Mouse (Mus musculus) embryonic facial prominence, embryonic 12.5 days (tissue): ENCODE data around the gene Pdcd7. TPM values are rescaled to one million over a fixed set of nuclear protein-coding genes. Genes with fewer than 3 reads are reported as not detected.

ENCODE experiments used
- ATAC-seq: fragments of 200-750 bp; cut with Nextera tagmentation; 2 replicates; pipeline ENCODE4 v1.8.0; 2017; ENCODE audit not compliant: insufficient number of reproducible peaks, insufficient read depth, low FRiP score, low TSS enrichment
- H3K27ac ChIP-seq: fragments of 300-500 bp; sonication (generic); 2 replicates; pipeline ENCODE4 v1.5.1; 2016; ENCODE audit warnings: mild to moderate bottlenecking
- H3K27me3 ChIP-seq: fragments of 300-500 bp; sonication (generic); 2 replicates; pipeline ENCODE4 v1.6.1; 2016; ENCODE audit warnings: mild to moderate bottlenecking, moderate library complexity
- H3K36me3 ChIP-seq: fragments of 300-500 bp; sonication (generic); 2 replicates; pipeline ENCODE4 v1.6.1; 2016; ENCODE audit warnings: mild to moderate bottlenecking
- H3K4me1 ChIP-seq: fragments of 300-500 bp; sonication (generic); 2 replicates; pipeline ENCODE4 v1.6.1; 2016
- H3K4me2 ChIP-seq: fragments of 300-500 bp; sonication (generic); replicated peaks from 2 replicates; pipeline ENCODE4 v1.6.1; 2016; ENCODE audit warnings: mild to moderate bottlenecking, moderate library complexity
- H3K4me3 ChIP-seq: fragments of 300-500 bp; sonication (generic); 2 replicates; pipeline ENCODE4 v1.5.1; 2016; ENCODE audit warnings: mild to moderate bottlenecking
- H3K9ac ChIP-seq: fragments of 300-500 bp; sonication (generic); 2 replicates; pipeline ENCODE4 v1.6.1; 2016; ENCODE audit warnings: mild to moderate bottlenecking, moderate library complexity
- H3K9me3 ChIP-seq: fragments of 300-500 bp; sonication (generic); 2 replicates; pipeline ENCODE4 v1.6.1; 2016; ENCODE audit warnings: mild to moderate bottlenecking, moderate library complexity
- WGBS: fragments of 180-500 bp; shearing (Covaris S2); methylation state at CpG from one replicate; pipeline ENCODE4 v1.1.7; 2016; 5-methylcytosine and 5-hydroxymethylcytosine counted together
- polyA plus RNA-seq: library from polyadenylated mRNA; unstranded; fragments of >200 nt; fragmentation: Nextera tagmentation; extraction: Ambion mirVana; gene quantifications from 2 replicates; pipeline ENCODE4 v1.2.1, GENCODE M21; 2016

Gene Pdcd7
- polyA plus RNA-seq, 1 experiment from 2014 or later, result 17.1 TPM

GRCm38 (mm10) chr9:65407327-65407726 is 61.4 kb downstream of the Pdcd7 start:
- no peaks in the 10 kb centered on the region for H3K27me3 ChIP-seq
- ATAC-seq, result no peak
- no peak overlapping the region for H3K27ac ChIP-seq
- no peak overlapping the region for H3K9ac ChIP-seq
- H3K36me3 ChIP-seq, result peaks cover 3% of the 10 kb centered on the region; the same call in 1 of the 2 replicates
- H3K4me1 ChIP-seq, result no peaks in the 10 kb centered on the region
- 82% methylated on average over 5 of the region's 5 CpGs for WGBS
- H3K4me2 ChIP-seq, result no peak overlapping the region
- no peak overlapping the region for H3K4me3 ChIP-seq
- H3K9me3 ChIP-seq, result no peaks in the 10 kb centered on the region

GRCm38 (mm10) chr9:65407861-65408260 is 62.0 kb downstream of the Pdcd7 start:
- WGBS, result 75% methylated on average over 3 of the region's 3 CpGs
- Histone ChIP-seq H3K9me3 (no peaks in the 10 kb centered on the region), H3K4me2 (no peak overlapping the region), H3K27me3 (no peaks in the 10 kb centered on the region), H3K4me1 (no peaks in the 10 kb centered on the region), H3K9ac (no peak overlapping the region), H3K27ac (no peak overlapping the region), H3K4me3 (no peak overlapping the region), H3K36me3 (peaks cover 3% of the 10 kb centered on the region; the same call in 1 of the 2 replicates)
- no peak for ATAC-seq

GRCm38 (mm10) chr9:65408871-65409295 is 63.0 kb downstream of the Pdcd7 start:
- H3K9ac ChIP-seq, result no peak overlapping the region
- no peak overlapping the region for H3K27ac ChIP-seq
- no peaks in the 10 kb centered on the region for H3K27me3 ChIP-seq
- ATAC-seq, result no peak
- no peaks in the 10 kb centered on the region for H3K9me3 ChIP-seq
- no peak overlapping the region for H3K4me2 ChIP-seq
- 58% methylated on average over 5 of the region's 5 CpGs for WGBS
- no peak overlapping the region for H3K4me3 ChIP-seq
- no peaks in the 10 kb centered on the region for H3K4me1 ChIP-seq
- H3K36me3 ChIP-seq, result peaks cover 3% of the 10 kb centered on the region; the same call in 1 of the 2 replicates

Other genes starting within 250 kb of the Pdcd7 start
- 25.0 and 25.4 TPM in 2 replicates for gene Igdcc4, start 244.6 kb upstream of the Pdcd7 start, polyA plus RNA-seq
- gene Igdcc3, start 204.9 kb upstream of the Pdcd7 start, polyA plus RNA-seq, result 7.5 and 9.3 TPM in 2 replicates
- gene Parp16, start 150.8 kb upstream of the Pdcd7 start, polyA plus RNA-seq, result 7.1 and 7.2 TPM in 2 replicates
- gene Cilp, start 80.9 kb upstream of the Pdcd7 start, polyA plus RNA-seq, result 0.95 and 0.99 TPM in 2 replicates
- gene Clpx, start 51.8 kb upstream of the Pdcd7 start, polyA plus RNA-seq, result 56.5 and 59.1 TPM in 2 replicates
- gene Ubap1l, start 14.9 kb downstream of the Pdcd7 start, polyA plus RNA-seq, result 0.31 and 0.38 TPM in 2 replicates
- 1.4 and 1.6 TPM in 2 replicates for gene Kbtbd13, start 45.5 kb downstream of the Pdcd7 start, polyA plus RNA-seq
- gene Rasl12, start 52.4 kb downstream of the Pdcd7 start, polyA plus RNA-seq, result 11.7 and 11.9 TPM in 2 replicates
- not detected in 2 replicates for gene Slc51b, start 76.9 kb downstream of the Pdcd7 start, polyA plus RNA-seq
- gene Mtfmt, start 89.7 kb downstream of the Pdcd7 start, polyA plus RNA-seq, result 23.4 and 25.1 TPM in 2 replicates
- 129 and 133 TPM in 2 replicates for gene Spg21, start 114.8 kb downstream of the Pdcd7 start, polyA plus RNA-seq
- gene Ankdd1a, start 174.1 kb downstream of the Pdcd7 start, polyA plus RNA-seq, result not detected in 2 replicates
- gene Plekho2, start 233.9 kb downstream of the Pdcd7 start, polyA plus RNA-seq, result 14.6 TPM in 2 replicates
- 21.8 and 24.5 TPM in 2 replicates for gene Pif1, start 241.1 kb downstream of the Pdcd7 start, polyA plus RNA-seq